Comparison of ENCODE assay signal across 19 mouse cellular contexts in the genomic region with DNA sequence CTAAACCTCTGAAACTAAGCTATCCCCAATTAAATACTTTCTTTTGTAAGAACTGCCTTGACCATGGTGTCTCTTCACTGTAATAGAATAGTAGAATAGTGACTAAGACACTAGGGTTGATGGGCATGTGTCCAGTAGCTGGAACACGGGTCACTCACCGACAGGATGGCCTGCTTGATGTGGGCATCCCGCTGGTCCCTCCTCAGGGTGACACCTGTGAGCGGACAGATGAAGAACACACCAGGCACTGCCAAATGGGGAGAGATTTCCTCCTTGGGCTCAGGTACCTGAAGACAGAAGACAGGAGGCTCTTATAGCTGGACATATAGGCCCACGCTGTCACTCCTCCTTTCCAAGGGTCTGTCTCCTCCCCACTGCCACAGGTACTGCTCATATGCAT. TPM values are rescaled to one million over a fixed set of nuclear protein-coding genes. Genes with fewer than 3 reads are reported as not detected.
"Had no signal": no experiment of that assay in that cellular context is flagged by ENCODE, and none has a peak within 500 bp of the region (broad histone marks: within the 10 kb centered on the region; RNA-seq: fewer than 3 reads in every experiment).

No protein-coding gene starts in this region.

- H3K9ac ChIP-seq: liver, embryonic 14.5 days; neural tube, embryonic 13.5 days; neural tube, embryonic 15.5 days had no signal

- H3K27ac ChIP-seq: liver, embryonic 14.5 days; midbrain, embryonic 10.5 days; neural tube, embryonic 13.5 days; neural tube, embryonic 15.5 days had no signal

- H3K4me3 ChIP-seq: midbrain, embryonic 10.5 days; myocyte; neural tube, embryonic 13.5 days; neural tube, embryonic 15.5 days had no signal

- H3K27me3 ChIP-seq: neural tube, embryonic 13.5 days; neural tube, embryonic 15.5 days had no signal

- ATAC-seq: midbrain, embryonic 16.5 days had no signal

- H3K4me2 ChIP-seq: lung, embryonic 14.5 days; neural tube, embryonic 13.5 days; neural tube, embryonic 15.5 days had no signal

- H3K9me3 ChIP-seq: midbrain, embryonic 10.5 days; neural tube, embryonic 13.5 days; neural tube, embryonic 15.5 days had no signal

- DNase-seq: lung, adult 18-20 months; lung, embryonic 14.5 days; lung, postnatal 10 days; lung, postnatal 4 days; retina, postnatal 1 day; right cerebral cortex, adult 18-20 months; right cerebral cortex, postnatal 25 days; right cerebral cortex, postnatal 4 days; spleen, adult 18-20 months; thymus, adult 18-20 months; thymus, postnatal 14 days; thymus, postnatal 36 days had no signal

RNA-seq across cellular contexts. Expression of a gene that starts 37.4 kb away (rescaled TPM):
- total RNA-seq: megakaryocyte-erythroid progenitor cell, adult 5-6 weeks had no signal
